Mouse (Mus musculus) kidney, adult 9 months (tissue): ENCODE measurements around the gene Tnc.

ENCODE experiments used
- DNase-seq: peaks from one replicate; pipeline ENCODE4 v3.0.0; 2022

The Tnc gene

GRCm38 (mm10) chr4:64046831-64047493 is at the start of gene Tnc:
Gene Tnc (minus strand): TSS chr4:64047015.
- DNase-seq, result peak; percentile 15

- no peak for DNase-seq
Observed at GRCm38 (mm10) chr4:64094221-64094620, 47.4 kb upstream of the Tnc start.

- DNase-seq, result no peak
Observed at GRCm38 (mm10) chr4:64092857-64093256, 46.0 kb upstream of the Tnc start.

GRCm38 (mm10) chr4:64089378-64089777 is 42.6 kb upstream of the Tnc start:
- DNase-seq, result no peak

GRCm38 (mm10) chr4:64087675-64088074 is 40.9 kb upstream of the Tnc start:
- DNase-seq, result no peak

- no peak for DNase-seq
Observed at GRCm38 (mm10) chr4:64085993-64086567, 39.3 kb upstream of the Tnc start.

GRCm38 (mm10) chr4:64083858-64084257 is 37.0 kb upstream of the Tnc start:
- no peak for DNase-seq

- no peak for DNase-seq
Observed at GRCm38 (mm10) chr4:64078029-64078619, 31.3 kb upstream of the Tnc start.

GRCm38 (mm10) chr4:64076349-64077025 is 29.7 kb upstream of the Tnc start:
- DNase-seq, result no peak

- DNase-seq, result no peak
Observed at GRCm38 (mm10) chr4:64074725-64075124, 27.9 kb upstream of the Tnc start.

GRCm38 (mm10) chr4:64067394-64067793 is 20.6 kb upstream of the Tnc start:
- no peak for DNase-seq

- DNase-seq, result no peak
Observed at GRCm38 (mm10) chr4:64065266-64065665, 18.5 kb upstream of the Tnc start.

GRCm38 (mm10) chr4:64058856-64059231 is 12.0 kb upstream of the Tnc start:
- DNase-seq, result no peak

GRCm38 (mm10) chr4:64058048-64058855 is 11.4 kb upstream of the Tnc start:
- no peak for DNase-seq

- DNase-seq, result no peak
Observed at GRCm38 (mm10) chr4:64048177-64048576, 1.4 kb upstream of the Tnc start.

- DNase-seq, result no peak
Observed at GRCm38 (mm10) chr4:64043893-64044292, 2.9 kb downstream of the Tnc start.

- DNase-seq, result no peak
Observed at GRCm38 (mm10) chr4:64043371-64043770, 3.4 kb downstream of the Tnc start.

- DNase-seq, result no peak
Observed at GRCm38 (mm10) chr4:64039091-64039490, 7.7 kb downstream of the Tnc start.

GRCm38 (mm10) chr4:64037513-64037912 is 9.3 kb downstream of the Tnc start:
- DNase-seq, result no peak

- DNase-seq, result no peak
Observed at GRCm38 (mm10) chr4:64034724-64035123, 12.1 kb downstream of the Tnc start.

- DNase-seq, result no peak
Observed at GRCm38 (mm10) chr4:64033191-64033590, 13.6 kb downstream of the Tnc start.

GRCm38 (mm10) chr4:64029486-64029885 is 17.3 kb downstream of the Tnc start:
- DNase-seq, result no peak

- DNase-seq, result no peak
Observed at GRCm38 (mm10) chr4:64025591-64025990, 21.2 kb downstream of the Tnc start.
